13 mouse cellular contexts compared by ENCODE assay signal in the genomic region with DNA sequence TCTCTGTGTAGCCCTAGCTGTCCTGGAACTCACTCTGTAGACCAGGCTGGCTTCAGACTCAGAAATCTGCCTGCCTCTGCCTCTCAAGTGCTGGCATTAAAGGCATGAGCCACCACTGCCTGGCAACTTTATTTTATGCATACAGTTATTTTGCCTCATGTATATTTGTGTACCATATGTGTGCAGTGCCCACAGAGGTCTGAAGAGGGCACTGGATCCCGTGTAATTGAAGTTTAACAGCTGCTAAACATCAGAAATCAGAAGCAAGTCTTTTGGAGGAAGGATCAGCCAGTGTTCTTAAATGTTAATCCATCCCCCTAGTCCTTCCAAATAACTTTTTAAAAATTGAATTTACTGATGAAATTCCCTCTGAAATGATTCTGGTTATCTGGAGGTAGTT.
DNase-seq lines count a peak whose midpoint lies in the region; ATAC-seq and TF ChIP-seq lines count a peak whose summit lies in the region.
"Had no signal": no experiment of that assay in that cellular context is flagged by ENCODE, and none has a peak within 500 bp of the region (broad histone marks: within the 10 kb centered on the region; RNA-seq: fewer than 3 reads in every experiment).

No protein-coding gene starts in this region.

- no peak for ATAC-seq in forebrain, postnatal 0 days
- no peak for ATAC-seq in forebrain, embryonic 12.5 days (ENCODE audit: low FRiP score)
- no peak for ATAC-seq in kidney, embryonic 14.5 days (ENCODE audit: low FRiP score, low TSS enrichment)
- ATAC-seq in hindbrain, embryonic 11.5 days (ENCODE audit: low FRiP score): no peak

- no peaks in the 10 kb centered on the region for H3K9me3 ChIP-seq in forebrain, postnatal 0 days (ENCODE audit: low read length)
- no peaks in the 10 kb centered on the region for H3K9me3 ChIP-seq in forebrain, embryonic 12.5 days
- no peaks in the 10 kb centered on the region for H3K9me3 ChIP-seq in kidney, embryonic 14.5 days (ENCODE audit: control insufficient read depth, low read length)
- no peaks in the 10 kb centered on the region for H3K9me3 ChIP-seq in hindbrain, embryonic 11.5 days (ENCODE audit: control insufficient read depth, low read length)
- H3K9me3 ChIP-seq: hindbrain, embryonic 15.5 days; limb, embryonic 12.5 days; lung, embryonic 15.5 days had no signal

- DNase-seq in forebrain, postnatal 0 days: no peak
- peak; percentile 6 to 43 for DNase-seq in kidney, postnatal 36 days
- peak; percentile 2 for DNase-seq in right cerebral cortex, postnatal 4 days
- no peak for DNase-seq in right cerebral cortex, postnatal 36 days (ENCODE audit: low spot score in 2 of 2)
- DNase-seq in cerebellum, adult 11 months: no peak
- DNase-seq in hindbrain, embryonic 11.5 days (ENCODE audit: low spot score): no peak
- DNase-seq: adrenal gland, postnatal 25 days; spleen, adult 18-20 months had no signal

- H3K4me1 ChIP-seq in forebrain, postnatal 0 days (ENCODE audit: insufficient read depth): no peaks in the 10 kb centered on the region
- H3K4me1 ChIP-seq in forebrain, embryonic 12.5 days: no peaks in the 10 kb centered on the region
- no peaks in the 10 kb centered on the region for H3K4me1 ChIP-seq in kidney, embryonic 14.5 days (ENCODE audit: control insufficient read depth, insufficient read depth, low read length)
- H3K4me1 ChIP-seq in hindbrain, embryonic 11.5 days (replicated peaks; ENCODE audit: control insufficient read depth, insufficient read depth, low read length): no peaks in the 10 kb centered on the region
- H3K4me1 ChIP-seq: hindbrain, embryonic 15.5 days; limb, embryonic 12.5 days; lung, embryonic 15.5 days had no signal

- H3K36me3 ChIP-seq in forebrain, postnatal 0 days (ENCODE audit: insufficient read depth): no peaks in the 10 kb centered on the region
- H3K36me3 ChIP-seq in forebrain, embryonic 12.5 days (replicated peaks): peaks cover 5% of the 10 kb centered on the region; the same call in 1 of the 2 replicates
- peaks cover 5% of the 10 kb centered on the region; the same call in 1 of the 2 replicates for H3K36me3 ChIP-seq in kidney, embryonic 14.5 days (ENCODE audit: control insufficient read depth, insufficient read depth, low read length)
- no peaks in the 10 kb centered on the region for H3K36me3 ChIP-seq in hindbrain, embryonic 11.5 days (ENCODE audit: control insufficient read depth, insufficient read depth, low read length)
- H3K36me3 ChIP-seq: hindbrain, embryonic 15.5 days; limb, embryonic 12.5 days had no signal

- H3K4me3 ChIP-seq in forebrain, postnatal 0 days (ENCODE audit: low read depth, low read length): no peak overlapping the region
- H3K4me3 ChIP-seq in forebrain, embryonic 12.5 days (replicated peaks): no peak overlapping the region
- no peak overlapping the region for H3K4me3 ChIP-seq in kidney, embryonic 14.5 days (ENCODE audit: low read length)
- H3K4me3 ChIP-seq in hindbrain, embryonic 11.5 days (ENCODE audit: low read depth, low read length): no peak overlapping the region
- H3K4me3 ChIP-seq: hindbrain, embryonic 15.5 days; limb, embryonic 12.5 days; lung, embryonic 15.5 days had no signal

- no peak overlapping the region for H3K9ac ChIP-seq in forebrain, postnatal 0 days
- H3K9ac ChIP-seq in forebrain, embryonic 12.5 days: no peak overlapping the region
- H3K9ac ChIP-seq in kidney, embryonic 14.5 days (ENCODE audit: low read depth, low read length): no peak overlapping the region
- H3K9ac ChIP-seq in hindbrain, embryonic 11.5 days (ENCODE audit: low read depth, low read length): no peak overlapping the region
- H3K9ac ChIP-seq: hindbrain, embryonic 15.5 days; limb, embryonic 12.5 days; lung, embryonic 15.5 days had no signal

- peak; percentile 20; the same call in 1 of the 2 replicates for TF ChIP-seq CTCF in forebrain, postnatal 0 days (IDR thresholded peaks at IDR 0.05; ENCODE audit: low read depth)

- WGBS in forebrain, postnatal 0 days: 77% methylated on average over 1 of the region's 1 CpGs
- WGBS in forebrain, embryonic 12.5 days: 81% methylated on average over 1 of the region's 1 CpGs
- WGBS in kidney, embryonic 14.5 days: 84% methylated on average over 1 of the region's 1 CpGs
- 77% methylated on average over 1 of the region's 1 CpGs for WGBS in hindbrain, embryonic 11.5 days

- no peak overlapping the region for H3K4me2 ChIP-seq in forebrain, postnatal 0 days (ENCODE audit: low read depth)
- no peak overlapping the region for H3K4me2 ChIP-seq in forebrain, embryonic 12.5 days
- H3K4me2 ChIP-seq in kidney, embryonic 14.5 days (replicated peaks; ENCODE audit: low read depth, low read length): no peak overlapping the region
- no peak overlapping the region for H3K4me2 ChIP-seq in hindbrain, embryonic 11.5 days (replicated peaks; ENCODE audit: low read depth, low read length)
- H3K4me2 ChIP-seq: hindbrain, embryonic 15.5 days; limb, embryonic 12.5 days; lung, embryonic 15.5 days had no signal

- H3K27me3 ChIP-seq in forebrain, postnatal 0 days (ENCODE audit: insufficient read depth, low read length): no peaks in the 10 kb centered on the region
- no peaks in the 10 kb centered on the region for H3K27me3 ChIP-seq in forebrain, embryonic 12.5 days
- H3K27me3 ChIP-seq in kidney, embryonic 14.5 days (ENCODE audit: control insufficient read depth, insufficient read depth, low read length): no peaks in the 10 kb centered on the region
- H3K27me3 ChIP-seq in hindbrain, embryonic 11.5 days (ENCODE audit: control insufficient read depth, insufficient read depth, low read length): no peaks in the 10 kb centered on the region
- H3K27me3 ChIP-seq: hindbrain, embryonic 15.5 days; limb, embryonic 12.5 days; lung, embryonic 15.5 days had no signal

- no peak overlapping the region for H3K27ac ChIP-seq in forebrain, postnatal 0 days (ENCODE audit: low read depth, low read length)
- no peak overlapping the region for H3K27ac ChIP-seq in forebrain, embryonic 12.5 days
- no peak overlapping the region for H3K27ac ChIP-seq in kidney, embryonic 14.5 days (ENCODE audit: low read depth, low read length)
- H3K27ac ChIP-seq in hindbrain, embryonic 11.5 days (ENCODE audit: low read depth, low read length): no peak overlapping the region
- H3K27ac ChIP-seq: hindbrain, embryonic 15.5 days; limb, embryonic 12.5 days; lung, embryonic 15.5 days had no signal

Comparison
In these comparisons a context has a peak if more than half of its experiments do, and no peak if none do; other contexts are left out.
1. DNase-seq: peak in kidney, postnatal 36 days (2 of 2) and right cerebral cortex, postnatal 4 days (single experiment); none in forebrain, postnatal 0 days (single experiment), right cerebral cortex, postnatal 36 days (0 of 2), cerebellum, adult 11 months (single experiment) and hindbrain, embryonic 11.5 days (single experiment).